Mouse (Mus musculus): ENCODE results near the gene Pvalb. TPM values are rescaled to one million over a fixed set of nuclear protein-coding genes. Genes with fewer than 3 reads are reported as not detected.
A peak's percentile ranks its signal among the peaks of the same experiment; 100 is the strongest.

The Pvalb gene
- over 10,000 TPM; 12,380 to 17,080 (median 15,669) TPM for total RNA-seq (2022)

DNA sequence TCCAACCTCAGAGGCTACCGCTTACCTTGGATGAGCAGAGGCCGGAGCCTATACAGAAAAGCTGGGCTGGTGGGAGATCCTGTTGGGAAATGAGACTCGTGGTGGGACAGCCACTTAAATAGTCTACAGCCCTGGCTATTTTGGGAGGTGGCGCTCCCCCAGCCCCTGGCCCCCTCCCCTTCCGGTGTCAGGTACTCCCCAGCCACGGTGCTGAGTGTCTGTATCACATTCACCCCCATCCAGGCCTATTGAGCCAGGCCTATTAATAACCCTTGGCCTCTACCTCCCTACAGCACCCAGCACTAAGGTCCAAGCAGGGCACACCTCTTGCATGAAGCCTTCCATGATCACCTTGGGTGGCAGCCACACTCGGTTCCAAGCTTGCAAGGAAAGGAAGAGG is at the start of gene Pvalb:
TSS of gene Pvalb (minus strand) at position 89 of the 400 bp plus-strand sequence.
- DNase-seq (ENCODE audit: low spot score in 2 of 2): peak in 1 of 2 experiments; percentile 67

DNA sequence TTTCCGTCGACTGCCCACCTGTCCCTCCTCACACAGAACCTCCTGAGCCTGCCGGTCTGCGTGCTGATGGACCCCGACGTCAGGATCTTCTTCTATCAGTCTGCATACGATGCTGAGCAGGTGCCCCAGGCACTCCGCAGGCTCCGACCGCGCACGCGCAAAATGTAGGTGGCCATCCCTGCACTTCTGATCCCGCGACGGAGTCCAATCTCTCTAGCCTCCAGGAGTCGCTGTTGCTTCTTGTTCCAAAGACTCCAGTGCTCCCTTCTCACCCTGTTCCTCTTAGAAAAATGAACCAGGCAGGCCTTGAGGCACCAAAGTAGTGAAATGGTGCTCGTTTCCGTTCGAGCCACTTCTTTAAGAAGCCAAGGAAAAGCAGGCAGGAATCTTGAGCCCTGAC is 48.6 kb upstream of the Pvalb start:
- no peak for DNase-seq (ENCODE audit: low spot score in 2 of 2)

DNA sequence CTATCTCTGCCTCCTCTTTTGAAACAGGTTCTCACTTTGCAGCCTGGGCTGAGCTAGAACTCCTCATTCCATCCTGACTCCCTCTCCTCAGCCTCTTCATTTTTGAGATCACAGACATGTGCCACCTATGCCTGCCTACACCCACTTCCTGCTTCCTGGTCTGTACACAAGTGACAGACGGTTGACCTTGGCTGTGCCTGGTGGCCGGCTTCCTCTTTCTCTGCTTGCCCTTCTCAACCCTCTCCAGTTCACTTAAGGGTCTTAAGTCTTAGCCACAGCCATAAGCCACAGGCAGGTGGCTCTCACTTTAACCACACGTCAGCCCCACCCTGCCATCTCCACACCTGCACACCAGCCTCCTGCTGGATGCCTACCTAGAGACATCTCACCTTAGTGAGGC is 42.2 kb upstream of the Pvalb start:
- DNase-seq (ENCODE audit: low spot score in 2 of 2): no peak

DNA sequence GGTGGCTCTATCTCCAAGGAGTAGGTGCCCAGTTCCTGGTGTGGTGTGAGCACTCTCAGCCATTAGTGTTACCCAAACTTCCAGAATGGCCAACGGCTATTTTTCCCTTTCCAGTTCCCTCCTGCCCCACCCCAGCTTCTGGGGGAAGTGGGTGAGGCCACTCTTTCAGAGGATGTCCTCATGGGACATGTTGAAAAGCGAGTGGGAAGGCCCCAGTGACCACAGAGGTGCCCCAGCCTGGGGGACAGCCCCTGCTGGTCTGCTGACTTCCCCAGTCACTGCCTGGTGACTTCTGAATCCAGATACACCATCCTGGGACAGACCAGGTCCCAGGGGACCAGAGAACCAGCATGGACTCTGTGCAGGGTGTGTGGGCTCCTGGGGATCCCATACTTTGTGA is 41.5 kb upstream of the Pvalb start:
- DNase-seq (ENCODE audit: low spot score in 2 of 2): no peak

DNA sequence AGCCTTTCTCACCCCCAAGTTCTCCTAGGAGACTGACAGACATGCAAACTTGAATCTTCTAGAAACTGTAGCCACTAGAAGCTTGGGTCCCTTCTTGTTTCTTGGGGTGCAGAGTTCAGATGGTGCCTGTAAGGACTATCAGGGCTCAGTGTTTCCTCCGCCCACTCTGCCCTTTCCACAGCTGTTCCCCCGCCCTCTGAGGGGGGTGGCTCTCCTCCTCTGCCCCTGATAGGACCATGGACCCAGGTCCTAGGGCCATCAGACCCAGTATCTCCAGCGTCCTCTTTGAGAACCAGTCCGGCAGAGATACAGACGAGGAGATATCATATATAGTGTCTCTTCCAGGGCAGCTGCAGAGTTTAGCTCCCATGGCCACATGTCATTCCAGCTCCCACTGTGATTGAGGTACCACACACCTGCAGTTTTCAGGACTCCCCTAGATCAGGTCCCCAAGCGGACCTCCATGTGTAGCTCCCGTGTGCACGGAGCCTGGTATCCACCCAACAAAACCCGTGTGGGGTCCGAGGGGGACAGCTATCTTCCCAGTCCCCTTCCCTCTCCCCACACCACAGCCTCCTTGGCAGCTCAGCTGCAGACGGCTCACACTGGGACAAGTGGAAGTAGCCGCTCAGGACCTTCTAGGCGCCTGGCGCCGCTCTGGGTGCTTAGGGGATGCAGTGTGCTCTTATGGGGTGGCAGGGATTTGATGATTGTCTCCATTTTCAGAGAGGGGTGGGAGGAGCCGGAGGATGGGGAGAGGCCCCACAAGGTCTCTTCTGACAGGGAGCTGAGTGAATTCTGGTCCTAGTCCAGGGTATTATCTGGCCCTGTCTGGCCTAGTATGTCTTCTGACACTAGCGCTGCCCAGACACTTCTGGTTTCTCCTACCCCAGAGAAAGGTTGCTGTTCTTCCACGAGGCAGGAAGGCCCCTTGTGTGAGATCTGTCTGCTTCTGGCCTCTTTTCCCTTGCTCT is 40.2 kb upstream of the Pvalb start:
- DNase-seq (ENCODE audit: low spot score in 2 of 2): no peak

DNA sequence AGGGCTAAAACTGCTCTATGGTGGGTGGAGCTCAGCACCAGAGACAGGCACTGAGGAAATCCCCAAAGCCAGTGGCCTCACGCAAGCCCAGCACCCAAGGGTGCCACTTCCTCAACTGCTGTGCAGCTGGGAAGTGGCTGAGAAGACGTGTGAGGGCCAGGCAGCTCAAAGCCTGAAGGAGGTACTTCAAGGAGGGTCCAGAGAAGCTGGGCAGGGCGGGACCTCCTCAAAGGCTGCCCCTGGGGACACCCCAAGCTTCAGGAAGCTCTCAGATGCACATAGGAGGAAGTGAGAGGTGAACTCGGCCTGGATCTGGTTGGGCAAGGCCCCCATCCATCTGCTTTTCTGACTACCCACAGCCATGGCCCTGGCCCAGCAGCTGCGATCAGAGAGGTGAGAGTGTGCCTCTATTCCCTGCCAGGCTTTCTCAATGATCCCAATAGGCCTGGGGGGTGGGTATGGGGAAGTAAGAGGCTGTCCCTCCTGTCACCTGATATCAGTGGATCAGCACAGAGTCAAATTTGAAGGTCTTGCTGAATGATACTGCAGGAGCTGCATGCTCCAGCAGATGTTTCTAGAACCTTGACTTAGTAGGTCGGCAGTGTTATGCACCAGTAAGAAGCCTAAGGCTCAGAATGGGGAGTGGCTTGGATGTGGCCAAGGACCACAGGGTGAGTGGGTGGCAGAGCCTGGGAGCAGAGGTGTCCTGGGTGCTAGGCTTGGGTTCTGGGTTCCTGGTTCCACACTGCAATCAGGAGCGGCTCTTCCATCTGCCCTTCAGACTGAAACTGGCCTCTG is 38.7 kb upstream of the Pvalb start, which contains the start of gene Ncf4:
TSS of gene Ncf4 (plus strand) at position 107 of the 798 bp plus-strand sequence.
- no peak for DNase-seq (ENCODE audit: low spot score in 2 of 2)

DNA sequence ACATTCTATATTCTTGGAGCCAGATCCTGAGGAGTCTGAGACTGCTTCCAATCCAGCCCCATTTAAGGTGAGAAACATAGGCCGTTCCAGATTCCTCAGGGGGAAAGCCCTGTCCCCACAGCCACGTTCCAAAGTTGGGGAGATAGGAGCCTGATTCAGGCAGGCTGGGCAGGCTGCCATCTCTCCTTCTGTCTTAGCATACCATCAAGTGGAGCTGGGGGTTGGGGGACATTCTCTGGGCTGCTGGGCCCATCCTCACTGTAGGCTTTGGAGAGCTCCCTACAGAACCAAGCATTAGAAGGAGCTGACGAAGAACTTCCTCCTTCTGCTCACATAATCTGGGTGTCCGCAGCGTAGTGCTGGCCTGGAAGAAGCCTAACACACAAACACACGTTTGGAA is 37.6 kb upstream of the Pvalb start:
- DNase-seq (ENCODE audit: low spot score in 2 of 2): no peak

DNA sequence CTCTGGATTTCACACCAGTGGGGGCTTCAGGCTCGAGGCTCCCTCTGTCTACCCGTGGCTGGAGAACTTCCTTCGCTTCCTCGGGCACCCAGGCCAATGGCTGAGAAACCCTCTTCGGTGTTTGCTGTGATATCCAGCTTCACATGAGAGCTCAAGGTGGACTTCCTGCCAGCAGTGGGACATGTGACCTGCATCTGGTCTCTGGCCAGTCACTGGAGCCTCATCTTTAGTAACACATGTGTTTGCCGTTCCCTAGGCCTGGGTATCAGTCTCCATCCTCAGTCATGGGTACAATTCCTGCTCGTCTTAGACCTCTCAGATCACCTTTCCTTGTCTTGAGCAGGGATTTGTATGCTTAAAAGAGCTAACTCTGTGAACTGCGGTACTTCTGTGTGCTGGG is 36.9 kb upstream of the Pvalb start:
- DNase-seq (ENCODE audit: low spot score in 2 of 2): peak; percentile 69 to 75

DNA sequence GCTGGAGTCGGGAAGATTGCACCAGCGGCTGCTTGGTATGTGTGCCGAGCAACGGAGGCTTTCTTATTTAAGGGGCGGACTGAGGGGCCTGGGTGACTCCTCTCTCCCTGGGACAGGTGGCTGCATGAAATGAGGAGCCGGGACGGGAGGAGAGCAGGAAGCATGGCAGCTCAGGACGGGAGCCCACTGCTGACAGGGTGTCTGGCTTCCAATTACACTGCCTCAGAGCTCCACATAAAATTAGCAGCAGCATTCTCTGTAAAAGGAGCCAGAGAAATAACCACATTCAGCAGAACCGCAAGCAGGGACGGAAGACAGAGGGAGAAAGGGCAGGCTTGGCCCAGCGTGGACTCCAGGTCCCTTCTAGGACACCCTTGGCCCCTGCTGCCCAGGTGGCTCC is 35.1 kb upstream of the Pvalb start:
- DNase-seq (ENCODE audit: low spot score in 2 of 2): peak; percentile 62 to 74

DNA sequence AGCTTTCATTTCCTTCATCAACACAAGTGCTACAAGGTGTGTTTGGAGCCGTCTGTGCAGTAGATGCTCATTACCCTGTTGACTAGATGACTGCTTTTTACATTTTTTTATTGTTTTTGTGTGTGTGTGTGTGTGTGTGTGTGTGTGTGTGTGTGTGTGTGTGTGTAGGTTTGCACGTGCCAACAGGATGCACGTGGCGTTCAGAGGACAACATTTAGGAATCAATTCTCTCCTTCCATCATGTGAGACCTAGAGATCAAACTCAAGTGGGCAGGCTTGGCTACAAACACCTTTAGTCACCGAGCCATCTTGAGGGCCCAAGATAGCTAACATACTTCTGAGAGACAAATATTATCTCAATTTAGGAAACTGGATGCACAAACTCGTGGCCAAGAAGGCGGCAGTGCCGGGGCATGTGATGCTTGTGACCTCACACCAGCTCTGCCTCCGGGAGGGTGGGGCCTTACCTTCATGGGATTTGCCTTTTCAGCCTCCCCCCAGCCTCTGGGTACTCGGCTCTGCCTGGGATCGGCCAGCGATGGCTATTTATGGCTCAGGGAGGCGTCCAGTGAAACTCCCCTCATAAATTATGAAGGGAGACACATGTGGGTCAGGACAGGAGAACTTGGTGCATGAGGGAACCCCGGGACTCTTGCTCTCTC is 33.9 kb upstream of the Pvalb start:
- DNase-seq (ENCODE audit: low spot score in 2 of 2): peak; percentile 47 to 70

DNA sequence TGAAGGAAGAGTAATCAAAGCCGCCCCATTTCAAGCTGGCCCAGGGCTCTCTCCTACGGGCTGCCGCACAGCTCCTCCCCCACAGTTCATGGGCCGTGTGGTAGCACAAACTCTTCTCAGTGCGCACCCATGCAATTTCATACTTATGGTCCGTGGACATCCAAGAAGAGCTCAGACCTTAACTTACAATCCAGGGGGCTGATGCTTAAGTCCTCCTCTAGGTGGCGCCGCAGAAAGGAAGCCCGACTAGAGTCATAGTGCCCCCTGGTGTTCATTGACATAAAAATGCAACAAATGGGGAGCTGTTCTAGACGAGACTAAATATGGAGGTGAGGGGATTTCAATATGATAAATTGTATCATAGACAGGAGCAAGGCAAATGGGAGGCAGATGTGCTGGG is 33.3 kb upstream of the Pvalb start:
- DNase-seq (ENCODE audit: low spot score in 2 of 2): peak in 1 of 2 experiments; percentile 44

DNA sequence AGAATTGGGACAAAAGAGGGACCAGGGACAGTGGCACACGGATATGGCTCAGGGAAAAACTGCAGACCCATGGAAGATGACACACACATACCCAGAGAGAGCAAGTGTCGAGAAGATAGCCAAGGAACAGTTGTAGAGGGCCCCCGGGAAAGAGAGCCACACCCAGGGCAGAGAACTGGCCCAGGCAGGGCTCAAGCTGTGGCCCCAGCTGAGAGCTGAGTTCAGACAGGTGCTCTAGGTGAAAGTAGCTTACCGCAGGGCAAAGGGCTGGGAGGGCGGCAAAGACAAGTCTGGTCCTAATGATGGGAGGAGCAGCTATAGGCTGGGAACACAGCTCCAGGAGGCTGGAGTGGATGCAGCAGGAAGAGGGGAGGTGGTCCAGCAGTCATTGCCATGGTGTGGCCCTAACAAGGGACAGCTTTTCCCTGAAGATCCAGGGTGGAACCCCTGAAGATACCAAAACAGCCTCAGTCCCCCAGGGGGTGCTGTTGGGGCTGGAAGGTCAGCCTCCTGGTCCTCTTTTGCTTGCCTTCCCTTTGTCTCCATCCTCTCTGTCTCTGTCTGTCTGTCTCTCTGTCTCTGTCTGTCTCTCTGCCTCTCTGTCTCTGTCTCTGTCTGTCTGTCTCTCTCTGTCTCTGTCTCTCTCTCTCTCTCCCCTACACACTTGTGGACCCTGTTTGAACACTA is 28.8 kb upstream of the Pvalb start:
- DNase-seq (ENCODE audit: low spot score in 2 of 2): no peak

DNA sequence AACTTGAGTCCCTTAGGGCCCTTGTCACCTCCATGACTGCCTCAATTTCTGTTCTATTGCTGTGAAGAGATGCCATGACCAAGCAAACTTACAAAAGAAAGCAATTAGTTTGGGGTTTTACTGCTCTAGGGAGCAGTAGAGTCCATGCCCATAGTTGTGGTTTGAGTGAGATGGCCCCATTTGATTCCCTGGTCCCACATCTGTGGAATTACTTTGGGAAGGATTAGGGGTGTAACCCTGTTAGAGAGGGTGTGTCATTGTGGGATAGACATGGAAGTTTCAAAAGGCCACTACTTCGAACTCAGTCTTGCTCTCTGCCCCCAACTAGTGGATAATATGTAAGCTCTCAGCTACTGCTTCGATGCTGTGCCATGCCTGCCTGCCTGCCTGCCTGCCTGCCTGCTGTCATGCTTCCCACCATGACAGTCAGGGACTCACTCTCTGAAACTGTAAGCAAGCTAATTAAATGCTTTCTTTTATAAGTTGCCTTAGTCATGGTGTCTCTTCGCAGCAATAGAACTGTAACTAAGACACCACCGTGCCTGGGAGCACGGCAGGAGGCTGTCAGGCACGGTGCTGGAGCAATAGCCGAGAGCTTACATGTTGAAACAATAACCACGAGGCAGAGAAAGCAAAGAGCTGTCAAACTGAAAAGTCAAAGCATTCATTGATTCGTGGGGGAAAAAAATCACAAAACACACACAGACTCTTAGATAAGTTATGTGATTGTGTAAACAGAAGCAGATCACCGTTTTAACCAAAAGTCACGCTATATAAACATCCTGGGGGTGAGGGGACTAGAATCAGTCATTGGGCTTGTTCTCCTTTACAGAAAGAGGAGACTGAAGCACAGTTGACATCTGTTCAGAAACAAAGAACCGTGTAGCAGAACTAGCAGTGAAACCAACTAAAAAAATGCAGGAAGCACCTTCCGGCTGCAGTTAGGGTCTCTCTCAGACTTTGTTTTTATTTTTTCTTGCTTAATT is 25.4 kb upstream of the Pvalb start:
- no peak for DNase-seq (ENCODE audit: low spot score in 2 of 2)

DNA sequence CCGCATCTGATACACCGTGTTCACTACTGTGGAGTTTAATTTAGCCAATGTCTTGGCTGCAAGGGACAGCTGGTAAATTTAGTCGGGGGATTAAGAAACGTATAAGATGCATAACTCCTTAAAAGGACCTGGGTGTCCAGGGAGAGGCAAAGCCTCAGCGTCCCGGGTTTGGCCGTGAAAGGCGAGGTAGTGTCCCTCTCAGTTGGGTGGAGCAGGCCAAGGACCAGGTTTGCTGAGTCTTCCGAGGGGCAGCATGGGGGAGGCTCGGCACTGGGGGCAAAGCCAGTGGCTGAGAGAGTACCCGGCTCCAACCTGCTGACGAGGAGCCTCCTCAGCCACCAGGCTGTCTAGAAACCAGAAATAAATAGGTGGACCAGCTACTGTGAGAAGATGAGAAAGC is 21.6 kb upstream of the Pvalb start:
- DNase-seq (ENCODE audit: low spot score in 2 of 2): peak; percentile 24 to 54

DNA sequence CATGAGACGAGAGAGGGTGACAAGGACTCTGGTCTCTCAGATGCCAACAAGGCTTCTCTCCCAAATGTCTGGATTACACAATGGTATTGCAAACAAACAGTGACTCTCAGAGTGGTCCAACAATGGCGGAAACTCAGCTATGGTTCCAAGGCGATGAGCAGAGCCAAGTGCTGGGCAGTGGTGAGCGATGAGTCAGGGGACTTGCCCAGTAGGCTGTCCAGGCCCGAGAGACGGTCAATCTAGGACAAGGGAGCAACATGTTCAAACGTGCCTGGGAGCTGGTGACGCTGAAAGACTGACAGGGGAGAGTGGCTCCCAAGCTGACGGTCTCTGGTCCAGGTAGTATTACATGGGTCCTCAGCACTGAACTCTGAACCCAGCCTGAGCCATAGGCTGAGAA is 9.1 kb upstream of the Pvalb start:
- DNase-seq (ENCODE audit: low spot score in 2 of 2): no peak

DNA sequence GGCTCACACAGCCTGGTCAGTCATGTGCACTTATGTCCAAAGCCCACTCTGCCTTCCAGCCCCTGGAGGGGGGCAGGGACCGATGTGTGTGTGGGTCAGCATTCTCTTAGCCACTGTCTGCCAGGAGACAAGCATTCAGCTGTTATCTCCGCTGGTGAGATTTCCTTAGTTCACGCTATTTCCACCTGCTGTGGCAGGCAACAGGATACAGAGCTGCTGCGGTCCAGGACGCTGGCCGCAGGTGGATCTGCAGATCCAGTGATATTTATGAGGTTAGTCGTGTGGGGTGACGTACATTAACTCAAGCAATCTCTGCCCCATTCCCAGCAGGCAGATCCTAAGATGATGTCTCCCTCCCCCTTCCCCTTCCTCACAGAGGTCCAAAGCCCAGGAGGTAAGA is 5.2 kb upstream of the Pvalb start:
- DNase-seq (ENCODE audit: low spot score in 2 of 2): no peak

DNA sequence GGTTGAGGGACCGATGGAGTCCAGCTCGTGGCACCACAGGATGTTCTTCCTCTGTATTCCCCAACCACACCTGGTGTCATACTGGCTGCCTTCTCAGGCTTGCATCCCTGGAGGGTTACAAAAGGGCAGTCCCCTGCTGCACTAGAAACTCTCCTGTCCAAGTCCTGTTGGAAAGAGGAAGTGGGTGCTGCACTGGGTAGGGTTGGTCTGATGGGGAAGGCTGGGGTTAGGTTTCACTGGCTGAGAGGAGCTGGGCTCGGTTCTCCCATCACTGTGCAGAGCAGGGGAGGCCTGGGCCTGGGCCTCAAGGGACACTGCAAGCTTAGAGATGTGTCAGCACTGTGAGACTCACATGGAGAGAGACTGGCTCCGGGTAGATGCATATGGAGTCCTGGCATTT is 4.0 kb upstream of the Pvalb start:
- no peak for DNase-seq (ENCODE audit: low spot score in 2 of 2)

DNA sequence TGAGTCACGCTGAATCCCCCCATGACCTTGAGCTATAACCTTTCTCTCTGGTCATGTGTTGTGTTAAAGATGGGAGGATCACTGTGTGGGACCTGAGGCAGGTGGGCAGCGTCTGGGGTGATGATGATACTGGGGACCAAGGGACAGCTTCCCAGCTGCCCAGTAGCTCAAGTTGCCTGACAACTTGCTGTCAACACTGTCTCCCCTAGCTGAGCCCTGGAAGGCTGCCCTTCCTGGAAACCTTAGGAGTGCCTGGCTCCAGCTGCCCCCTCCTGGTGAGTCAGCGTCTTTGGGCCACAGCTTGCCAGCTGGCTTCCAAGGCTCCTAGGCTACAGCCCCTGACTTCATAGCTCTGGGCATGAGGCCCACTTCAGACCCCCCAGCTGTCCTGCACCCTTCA is 1.0 kb downstream of the Pvalb start:
- peak; percentile 75 to 89 for DNase-seq (ENCODE audit: low spot score in 2 of 2)

DNA sequence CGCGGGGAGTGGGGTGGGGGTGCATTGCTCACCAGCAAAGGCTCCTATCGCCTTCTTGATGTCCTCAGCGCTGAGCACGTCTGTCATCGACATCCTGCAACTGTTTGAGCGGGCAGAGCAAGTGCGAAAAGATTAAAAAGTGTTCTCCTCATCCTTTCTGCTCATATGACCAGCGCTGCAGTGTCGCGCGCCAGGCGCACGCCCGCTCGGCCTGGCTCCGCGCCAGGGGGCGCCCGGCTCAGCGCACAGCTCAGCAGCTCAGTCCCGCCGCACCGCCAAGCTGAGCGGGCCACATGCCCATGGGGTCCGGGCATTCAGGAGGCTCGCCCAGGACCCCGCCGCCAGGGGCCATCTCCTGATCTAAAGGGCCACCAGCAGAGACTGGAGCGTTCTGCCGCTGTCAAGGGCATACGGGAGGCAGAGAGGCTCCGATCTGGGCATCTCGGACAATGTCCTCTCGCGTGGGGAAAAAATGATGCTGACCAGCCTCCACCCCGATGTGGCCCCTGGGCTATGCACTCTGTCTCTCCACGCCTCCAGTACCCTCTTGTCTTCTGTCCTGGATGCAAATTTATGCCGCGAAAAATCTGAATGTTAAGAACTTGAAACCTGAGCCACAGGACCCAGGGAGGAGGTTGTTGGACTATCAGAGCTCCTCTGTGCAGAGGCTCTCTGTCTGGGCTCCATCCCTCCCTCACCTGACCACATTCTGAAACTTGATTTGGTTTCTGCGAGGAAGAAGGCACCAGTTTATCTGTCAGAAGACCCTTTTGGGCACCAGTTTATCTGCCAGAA is 1.9 kb downstream of the Pvalb start:
- DNase-seq (ENCODE audit: low spot score in 2 of 2): no peak

Measured in gastrocnemius, adult 8-10 months (tissue).